Mouse (Mus musculus) thymus, adult 2 months (tissue): ENCODE results near the gene Gbe1.

Experiments used
- CTCF ChIP-seq: fragments of 200-500 bp; IDR thresholded peaks from 2 replicates; pipeline ENCODE4 v1.5.1; 2012; ENCODE audit warnings: mild to moderate bottlenecking, control low read depth, low read length, moderate library complexity, borderline replicate concordance; ENCODE audit not compliant: control insufficient read depth, poor library complexity, insufficient read depth; ENCODE audit errors: extremely low read depth
- POLR2A ChIP-seq: fragments of 200-500 bp; IDR thresholded peaks from 2 replicates; pipeline ENCODE4 v1.6.1; 2012; ENCODE audit warnings: mild to moderate bottlenecking, low read length, control low read depth, moderate library complexity; ENCODE audit not compliant: control insufficient read depth, poor library complexity, insufficient read depth; ENCODE audit errors: extremely low read depth

GRCm38 (mm10) chr16:70334812-70335211, 21.1 kb downstream of the Gbe1 start:
- TF ChIP-seq CTCF (no peak), POLR2A (no peak)
